Mouse (Mus musculus) C2C12 (cell line): ENCODE results near the gene Antxrl. TPM values are rescaled to one million over a fixed set of nuclear protein-coding genes. Genes with fewer than 3 reads are reported as not detected.

Source experiments
- H3K27me3 ChIP-seq: one replicate; pipeline ENCODE4 v1.6.1; 2011; ENCODE audit not compliant: control insufficient read depth, insufficient read depth, insufficient read length
- H3K36me3 ChIP-seq: one replicate; pipeline ENCODE4 v1.6.1; 2011; ENCODE audit not compliant: control insufficient read depth, insufficient read depth
- H3K4me3 ChIP-seq: one replicate; pipeline ENCODE4 v1.5.1; 2011; ENCODE audit warnings: mild to moderate bottlenecking, control low read depth; ENCODE audit not compliant: poor library complexity, insufficient read depth, severe bottlenecking
- H3K79me2 ChIP-seq: one replicate; pipeline ENCODE4 v1.6.1; 2011; ENCODE audit not compliant: control insufficient read depth, insufficient read depth
- H3K79me3 ChIP-seq: one replicate; pipeline ENCODE4 v1.6.1; 2011; ENCODE audit warnings: low read depth, control low read depth
- H3ac ChIP-seq: one replicate; pipeline ENCODE3; 2011; ENCODE audit warnings: low read depth; ENCODE audit not compliant: control insufficient read depth, insufficient read length
- CEBPB ChIP-seq: IDR thresholded peaks from one replicate; pipeline ENCODE4 v1.6.1; 2011; ENCODE audit warnings: low read depth, mild to moderate bottlenecking, control low read depth, moderate library complexity
- CTCF ChIP-seq: IDR thresholded peaks from one replicate; pipeline ENCODE4 v1.5.1; 2011; ENCODE audit not compliant: control insufficient read depth, insufficient read depth, insufficient read length
- FOSL1 ChIP-seq: IDR thresholded peaks from one replicate; pipeline ENCODE4 v1.8.0; 2011; ENCODE audit warnings: mild to moderate bottlenecking, low read length; ENCODE audit not compliant: poor library complexity, insufficient read depth, severe bottlenecking
- MAX ChIP-seq: IDR thresholded peaks from one replicate; pipeline ENCODE4 v1.6.1; 2011; ENCODE audit warnings: mild to moderate bottlenecking, control low read depth
- MYOD1 ChIP-seq: IDR thresholded peaks from one replicate; pipeline ENCODE4 v1.6.1; 2011; ENCODE audit warnings: low read depth; ENCODE audit not compliant: control insufficient read depth, insufficient read length
- MYOG ChIP-seq: IDR thresholded peaks from one replicate; pipeline ENCODE4 v1.6.1; 2011; ENCODE audit not compliant: control insufficient read depth, insufficient read length; ENCODE audit errors: extremely low read depth
- USF1 ChIP-seq: IDR thresholded peaks from one replicate; pipeline ENCODE4 v1.6.1; 2011; ENCODE audit warnings: low read depth, mild to moderate bottlenecking, control low read depth, moderate library complexity
- polyA plus RNA-seq: library from polyadenylated mRNA; unstranded; fragments of >200 nt; fragmentation: generic; extraction: Trizol; gene quantifications from one replicate; pipeline ENCODE4 v1.2.1, GENCODE M21; 2012; ENCODE audit warnings: missing spikeins

Antxrl gene
- polyA plus RNA-seq, 1 experiment, result 0.01 TPM

DNA sequence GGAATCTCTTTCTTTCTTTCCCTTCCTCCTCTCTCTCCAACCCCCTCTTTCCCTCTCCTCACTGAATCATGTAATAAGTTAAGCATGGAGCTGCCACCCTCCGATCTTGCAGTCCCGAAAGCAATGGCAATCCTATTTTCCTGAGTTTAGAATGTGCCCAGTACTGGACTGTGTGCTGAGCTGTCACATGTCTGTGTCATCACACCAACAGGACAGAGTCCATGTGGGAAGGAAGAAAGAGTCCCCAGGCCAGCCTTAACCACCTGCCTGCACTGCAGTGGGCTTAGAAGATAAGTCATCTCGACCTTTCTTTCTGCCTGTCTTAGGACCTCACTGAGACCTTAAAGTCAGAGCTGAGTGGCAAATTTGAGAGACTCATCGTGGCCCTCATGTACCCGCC is 39.0 kb downstream of the Antxrl start:
- TF ChIP-seq MYOD1, result no peak
- no peak for TF ChIP-seq FOSL1
- TF ChIP-seq MAX, result no peak
- TF ChIP-seq USF1, result no peak
- no peak for TF ChIP-seq CEBPB
- no peak for TF ChIP-seq MYOG
- H3K27me3 ChIP-seq, result no peaks in the 10 kb centered on the region
- H3ac ChIP-seq, result no peak overlapping the region
- peaks cover 7% of the 10 kb centered on the region for H3K79me3 ChIP-seq
- no peak overlapping the region for H3K4me3 ChIP-seq
- peaks cover 26% of the 10 kb centered on the region for H3K79me2 ChIP-seq
- peaks cover 23% of the 10 kb centered on the region for H3K36me3 ChIP-seq

DNA sequence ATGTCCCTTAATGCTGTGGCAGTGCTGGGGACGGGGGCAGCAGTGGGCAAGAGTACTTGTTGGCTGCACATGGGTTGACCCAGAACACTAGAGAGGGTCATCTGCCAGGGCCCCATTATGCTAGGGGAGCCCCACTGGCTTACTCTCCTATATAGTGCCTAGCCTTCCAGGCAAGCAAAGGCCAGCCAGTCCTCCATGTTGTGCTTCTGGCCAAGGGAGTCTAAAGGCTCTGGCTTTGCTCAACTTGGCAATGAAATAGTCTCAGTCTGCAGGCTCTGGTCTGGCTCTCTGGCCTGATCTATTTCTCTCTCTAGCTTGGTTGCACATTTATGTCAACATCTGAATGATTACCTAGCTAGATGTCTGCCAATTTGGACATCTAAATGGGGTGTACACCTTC is 40.3 kb downstream of the Antxrl start:
- H3K79me3 ChIP-seq, result peaks cover 7% of the 10 kb centered on the region
- no peaks in the 10 kb centered on the region for H3K27me3 ChIP-seq
- H3K36me3 ChIP-seq, result peaks cover 23% of the 10 kb centered on the region
- H3ac ChIP-seq, result no peak overlapping the region
- peaks cover 18% of the 10 kb centered on the region for H3K79me2 ChIP-seq
- no peak overlapping the region for H3K4me3 ChIP-seq
- TF ChIP-seq MAX (no peak), USF1 (no peak), MYOG (no peak), CEBPB (no peak), CTCF (no peak), MYOD1 (no peak), FOSL1 (no peak)

DNA sequence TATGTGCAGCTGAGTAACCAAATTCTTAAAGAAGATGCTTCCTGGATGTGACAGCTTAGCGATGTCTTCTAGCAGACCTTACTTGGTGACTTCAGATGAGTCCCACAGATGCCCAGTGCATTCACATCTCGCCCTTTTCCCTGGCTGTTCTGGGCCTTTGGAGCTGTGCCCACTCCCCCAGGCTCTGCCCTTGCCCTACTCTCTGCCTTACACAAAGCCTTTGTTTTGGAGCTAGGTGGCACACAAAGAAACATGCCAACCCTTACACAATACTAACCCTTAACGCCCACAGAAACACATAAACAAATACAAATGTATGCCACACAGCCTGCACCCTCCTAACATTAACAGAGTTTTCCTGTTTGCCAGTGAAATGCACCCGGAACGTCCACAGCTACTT is 43.7 kb downstream of the Antxrl start:
- H3K27me3 ChIP-seq, result no peaks in the 10 kb centered on the region
- H3K79me2 ChIP-seq, result peaks cover under 1% of the 10 kb centered on the region
- TF ChIP-seq CEBPB (no peak), MYOG (no peak), FOSL1 (no peak), MYOD1 (no peak), USF1 (no peak), CTCF (no peak), MAX (no peak)
- peaks cover 24% of the 10 kb centered on the region for H3K36me3 ChIP-seq
- no peaks in the 10 kb centered on the region for H3K79me3 ChIP-seq
- H3K4me3 ChIP-seq, result no peak overlapping the region
- H3ac ChIP-seq, result no peak overlapping the region

DNA sequence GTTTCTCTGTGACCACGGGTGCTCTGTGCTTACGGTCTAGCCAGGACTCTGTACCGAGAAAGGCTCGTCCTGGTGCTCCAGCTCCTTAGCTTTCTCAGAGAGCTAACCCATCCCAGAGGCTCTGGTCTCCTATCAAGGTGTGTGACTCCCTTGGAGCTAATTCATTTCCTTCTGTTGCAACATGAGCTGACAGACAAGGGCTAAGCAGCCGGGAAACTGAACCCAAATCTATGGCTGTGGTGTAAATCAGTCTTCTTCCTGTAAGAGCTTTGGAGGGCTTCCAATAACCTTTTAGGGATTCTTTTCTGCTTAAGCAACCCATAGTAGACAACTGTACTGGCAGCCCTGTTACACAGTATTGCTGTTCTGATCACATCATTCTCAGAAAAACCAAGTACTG is 50.1 kb downstream of the Antxrl start, which contains the start of gene A630023A22Rik:
TSS of gene A630023A22Rik (minus strand) at position 154 of the 400 bp plus-strand sequence.
- TF ChIP-seq CEBPB, result no peak
- no peak for TF ChIP-seq MYOD1
- no peak for TF ChIP-seq MYOG
- TF ChIP-seq USF1, result no peak
- no peak for TF ChIP-seq CTCF
- no peaks in the 10 kb centered on the region for H3K27me3 ChIP-seq
- no peaks in the 10 kb centered on the region for H3K79me3 ChIP-seq
- peaks cover 7% of the 10 kb centered on the region for H3K36me3 ChIP-seq
- no peak within 1 kb of the TSS for H3ac ChIP-seq
- H3K79me2 ChIP-seq, result no peaks in the 10 kb centered on the region
- H3K4me3 ChIP-seq, result no peak within 1 kb of the TSS

DNA sequence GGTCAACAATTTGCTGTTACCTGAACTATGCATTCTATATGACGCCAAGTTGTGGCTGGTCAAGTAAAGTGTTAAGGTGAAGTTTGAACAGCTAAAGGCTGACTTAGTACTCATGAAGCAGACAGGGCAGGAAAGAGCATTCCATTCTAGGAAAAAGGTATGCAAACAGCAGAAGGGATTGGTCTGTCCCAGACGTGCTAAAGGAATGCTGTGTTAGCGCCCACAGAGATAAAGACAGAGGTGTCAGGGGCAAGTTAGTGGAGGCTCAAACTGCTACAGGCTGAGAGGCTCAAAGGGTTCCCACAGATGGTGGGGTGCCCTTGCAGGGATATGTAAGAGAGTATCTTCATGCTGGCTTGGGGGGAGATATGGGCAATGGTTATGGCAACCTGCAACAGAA is 51.3 kb downstream of the Antxrl start:
- Histone ChIP-seq H3K79me3 (no peaks in the 10 kb centered on the region), H3K36me3 (peaks cover 7% of the 10 kb centered on the region), H3K27me3 (no peaks in the 10 kb centered on the region), H3K4me3 (no peak overlapping the region), H3ac (no peak overlapping the region), H3K79me2 (no peaks in the 10 kb centered on the region)
- TF ChIP-seq USF1 (no peak), MAX (no peak), FOSL1 (no peak), MYOG (no peak), CTCF (no peak), MYOD1 (no peak), CEBPB (no peak)

DNA sequence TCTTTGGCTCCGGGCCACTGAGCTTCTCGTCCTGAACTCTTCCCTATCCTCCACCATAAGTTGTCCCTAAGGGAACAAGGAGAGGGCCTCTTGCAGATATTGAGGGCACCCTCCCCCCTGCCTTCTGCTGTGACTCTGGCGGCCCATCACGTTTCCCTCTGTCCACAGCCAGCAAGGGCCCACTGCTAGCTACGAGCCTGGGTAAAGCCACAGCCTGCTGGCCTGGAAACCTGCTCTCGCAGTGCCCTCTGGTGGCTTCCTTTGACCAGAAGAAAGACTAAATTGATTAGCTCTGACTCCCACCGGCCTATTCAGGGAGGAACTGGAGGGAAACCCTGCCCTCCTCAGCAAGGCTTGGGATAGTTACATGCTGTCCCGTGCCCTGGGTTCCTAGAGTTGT is 52.4 kb downstream of the Antxrl start:
- no peak overlapping the region for H3K4me3 ChIP-seq
- H3K79me3 ChIP-seq, result no peaks in the 10 kb centered on the region
- TF ChIP-seq USF1, result no peak
- peak; percentile 64 for TF ChIP-seq CTCF
- TF ChIP-seq MAX, result no peak
- H3ac ChIP-seq, result no peak overlapping the region
- H3K36me3 ChIP-seq, result peaks cover 4% of the 10 kb centered on the region
- no peaks in the 10 kb centered on the region for H3K79me2 ChIP-seq
- no peaks in the 10 kb centered on the region for H3K27me3 ChIP-seq
